Mouse (Mus musculus): ENCODE measurements around the gene Cox4i2. TPM values are rescaled to one million over a fixed set of nuclear protein-coding genes. Genes with fewer than 3 reads are reported as not detected.

Gene Cox4i2
- polyA plus RNA-seq, 1 experiment from 2014 or later = 15.3 TPM

DNA sequence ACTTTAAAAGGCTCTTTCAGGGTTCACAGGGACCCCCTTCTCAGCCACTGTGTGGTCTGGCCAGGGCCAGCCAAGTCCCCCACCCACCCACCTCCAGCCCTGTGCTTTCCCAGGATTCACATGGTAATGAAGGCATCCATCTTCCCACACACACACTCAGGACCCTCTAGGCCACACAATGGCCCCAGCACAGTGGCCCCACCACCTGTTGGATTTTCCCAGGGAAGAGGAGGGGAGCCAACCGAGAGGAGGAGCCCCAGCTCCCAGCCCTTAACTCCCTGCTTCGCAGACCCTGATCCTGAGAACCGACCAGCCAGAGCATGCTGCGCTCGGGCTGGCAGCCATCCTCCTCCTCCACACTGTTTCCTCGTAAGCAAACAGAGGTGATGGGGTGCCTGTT, 35.9 kb upstream of the Cox4i2 start:
- Histone ChIP-seq H3K27ac (ENCODE audit: low read length) (no peak overlapping the region), H3K4me1 (ENCODE audit: control insufficient read depth, insufficient read depth, low read length) (peaks cover 4% of the 10 kb centered on the region; the same call in 1 of the 2 replicates), H3K36me3 (ENCODE audit: control insufficient read depth, insufficient read depth, low read length) (no peaks in the 10 kb centered on the region), H3K27me3 (replicated peaks; ENCODE audit: control insufficient read depth, insufficient read depth, low read length) (no peaks in the 10 kb centered on the region), H3K9me3 (ENCODE audit: control insufficient read depth, low read length) (no peaks in the 10 kb centered on the region), H3K4me3 (ENCODE audit: low read length) (no peak overlapping the region), H3K4me2 (ENCODE audit: low read depth, low read length) (no peak overlapping the region), H3K9ac (ENCODE audit: low read depth, low read length) (no peak overlapping the region)
- 0 out of 2 replicates have a peak, but pooled peaks have one; percentile 14 for ATAC-seq
- WGBS = 33% methylated on average over 6 of the region's 6 CpGs

DNA sequence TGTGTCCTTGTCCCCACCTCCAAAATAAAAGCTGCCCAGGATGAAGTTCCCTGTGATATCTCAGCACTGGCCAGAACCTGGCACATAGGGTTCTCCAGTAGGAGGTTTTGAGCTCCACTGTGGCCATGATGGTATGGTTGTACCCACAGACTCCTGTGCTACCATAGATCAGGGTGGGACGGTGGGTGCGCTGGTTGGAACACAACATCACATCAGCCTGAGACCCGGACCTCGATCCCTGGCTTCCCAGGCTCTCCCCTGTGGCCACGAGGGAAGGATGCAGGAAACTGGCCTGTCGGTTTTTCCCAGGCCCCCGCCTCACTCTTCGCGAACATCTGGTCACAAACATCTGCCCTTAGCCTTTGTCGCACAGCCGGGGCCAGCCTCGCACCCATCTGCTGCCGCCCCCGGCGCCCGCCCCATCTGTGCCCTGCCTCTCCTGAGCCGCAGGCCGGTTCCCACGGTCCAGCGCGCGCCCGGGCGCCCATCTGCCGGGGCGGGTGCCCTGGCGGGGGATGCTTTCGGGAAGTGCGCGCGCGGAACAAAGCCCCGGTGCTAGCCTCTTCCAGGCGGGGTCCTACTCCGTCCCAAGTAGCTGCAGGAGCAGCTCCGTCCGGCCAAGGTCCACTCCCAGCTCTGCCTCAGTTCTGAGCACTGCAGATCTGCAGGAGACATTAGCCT, 30.2 kb upstream of the Cox4i2 start:
- Histone ChIP-seq H3K4me3 (ENCODE audit: low read length) (peak overlapping the region; percentile 40), H3K36me3 (ENCODE audit: control insufficient read depth, insufficient read depth, low read length) (no peaks in the 10 kb centered on the region), H3K27ac (ENCODE audit: low read length) (no peak overlapping the region; the same call in 1 of the 2 replicates), H3K9me3 (ENCODE audit: control insufficient read depth, low read length) (no peaks in the 10 kb centered on the region), H3K4me2 (ENCODE audit: low read depth, low read length) (peak overlapping the region; percentile 73), H3K27me3 (replicated peaks; ENCODE audit: control insufficient read depth, insufficient read depth, low read length) (no peaks in the 10 kb centered on the region), H3K9ac (ENCODE audit: low read depth, low read length) (peak overlapping the region; percentile 72), H3K4me1 (ENCODE audit: control insufficient read depth, insufficient read depth, low read length) (peaks cover 39% of the 10 kb centered on the region)
- peak; percentile 41 for ATAC-seq
- 4% methylated on average over 37 of the region's 37 CpGs for WGBS

DNA sequence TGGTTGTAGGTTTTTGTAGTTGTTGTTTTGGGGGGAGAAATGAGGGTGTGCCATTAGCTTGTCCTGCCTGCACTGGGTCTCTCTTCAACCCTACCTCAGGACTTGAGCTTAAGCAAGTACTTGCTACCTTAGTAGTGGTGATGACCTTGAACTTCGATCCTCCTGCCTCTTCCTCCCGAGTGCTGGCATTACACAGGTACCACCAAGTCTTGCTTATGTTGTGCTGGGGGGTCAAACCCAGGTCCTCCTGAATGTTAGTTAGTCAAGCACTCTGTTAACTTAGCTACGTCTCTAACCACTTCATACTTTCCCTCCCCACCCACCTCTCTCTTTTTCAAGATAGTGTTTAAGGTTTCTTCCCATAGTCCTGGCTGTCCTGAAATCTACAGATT, 29.6 kb upstream of the Cox4i2 start:
- peak overlapping the region; percentile 73 for H3K4me2 ChIP-seq (ENCODE audit: low read depth, low read length)
- H3K27ac ChIP-seq (ENCODE audit: low read length) = no peak overlapping the region
- ATAC-seq = no peak
- no peaks in the 10 kb centered on the region for H3K27me3 ChIP-seq (replicated peaks; ENCODE audit: control insufficient read depth, insufficient read depth, low read length)
- no peaks in the 10 kb centered on the region for H3K9me3 ChIP-seq (ENCODE audit: control insufficient read depth, low read length)
- peaks cover 44% of the 10 kb centered on the region for H3K4me1 ChIP-seq (ENCODE audit: control insufficient read depth, insufficient read depth, low read length)
- 56% methylated on average over 3 of the region's 3 CpGs for WGBS
- H3K4me3 ChIP-seq (ENCODE audit: low read length) = peak overlapping the region; percentile 40
- no peaks in the 10 kb centered on the region for H3K36me3 ChIP-seq (ENCODE audit: control insufficient read depth, insufficient read depth, low read length)
- H3K9ac ChIP-seq (ENCODE audit: low read depth, low read length) = peak overlapping the region; percentile 72

DNA sequence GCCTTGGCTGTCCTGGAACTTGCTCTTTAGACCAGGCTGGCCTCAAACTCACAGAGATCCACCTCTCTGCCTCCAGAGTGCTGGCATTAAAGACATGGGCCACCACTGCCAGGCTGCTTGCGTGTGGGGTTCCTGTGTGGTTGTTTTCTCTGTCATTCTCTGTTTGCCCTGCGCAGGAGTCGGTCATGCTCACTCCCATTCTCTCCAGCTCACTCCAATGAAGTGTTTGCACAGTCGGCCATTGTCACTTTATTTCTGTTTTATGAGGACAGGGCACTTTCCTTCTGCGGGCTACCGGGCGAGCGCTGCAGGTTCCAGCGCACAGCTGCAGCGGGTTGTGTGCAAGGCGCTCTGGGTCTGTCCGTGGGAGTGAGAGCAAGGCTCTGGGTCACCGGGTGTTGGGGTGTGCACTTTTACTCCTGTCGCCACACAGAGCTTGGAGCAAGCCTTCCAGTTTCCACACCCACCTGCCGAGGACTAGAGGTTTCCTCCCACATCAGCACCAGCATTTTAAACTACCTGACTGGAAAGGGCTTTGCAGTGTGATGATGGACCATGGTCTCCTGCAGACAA, 28.7 kb upstream of the Cox4i2 start:
- peaks cover 53% of the 10 kb centered on the region for H3K4me1 ChIP-seq (ENCODE audit: control insufficient read depth, insufficient read depth, low read length)

GRCm38 (mm10) chr2:152726213-152726612, 27.8 kb upstream of the Cox4i2 start:
- Histone ChIP-seq H3K36me3 (ENCODE audit: control insufficient read depth, insufficient read depth, low read length) (no peaks in the 10 kb centered on the region), H3K9ac (ENCODE audit: low read depth, low read length) (no peak overlapping the region), H3K4me1 (ENCODE audit: control insufficient read depth, insufficient read depth, low read length) (peaks cover 54% of the 10 kb centered on the region), H3K4me3 (ENCODE audit: low read length) (no peak overlapping the region), H3K27ac (ENCODE audit: low read length) (no peak overlapping the region), H3K4me2 (ENCODE audit: low read depth, low read length) (no peak overlapping the region), H3K9me3 (ENCODE audit: control insufficient read depth, low read length) (no peaks in the 10 kb centered on the region), H3K27me3 (replicated peaks; ENCODE audit: control insufficient read depth, insufficient read depth, low read length) (no peaks in the 10 kb centered on the region)
- WGBS = 88% methylated on average over 6 of the region's 6 CpGs
- no peak for ATAC-seq

More for the DNA sequence above, 28.7 kb upstream of the Cox4i2 start:
- H3K27ac ChIP-seq (ENCODE audit: low read length) = no peak overlapping the region
- H3K36me3 ChIP-seq (ENCODE audit: control insufficient read depth, insufficient read depth, low read length) = no peaks in the 10 kb centered on the region
- no peak overlapping the region for H3K4me2 ChIP-seq (ENCODE audit: low read depth, low read length)
- H3K27me3 ChIP-seq (replicated peaks; ENCODE audit: control insufficient read depth, insufficient read depth, low read length) = no peaks in the 10 kb centered on the region
- WGBS = 57% methylated on average over 15 of the region's 15 CpGs
- no peak overlapping the region for H3K4me3 ChIP-seq (ENCODE audit: low read length)
- no peak overlapping the region for H3K9ac ChIP-seq (ENCODE audit: low read depth, low read length)
- no peaks in the 10 kb centered on the region for H3K9me3 ChIP-seq (ENCODE audit: control insufficient read depth, low read length)
- no peak for ATAC-seq

DNA sequence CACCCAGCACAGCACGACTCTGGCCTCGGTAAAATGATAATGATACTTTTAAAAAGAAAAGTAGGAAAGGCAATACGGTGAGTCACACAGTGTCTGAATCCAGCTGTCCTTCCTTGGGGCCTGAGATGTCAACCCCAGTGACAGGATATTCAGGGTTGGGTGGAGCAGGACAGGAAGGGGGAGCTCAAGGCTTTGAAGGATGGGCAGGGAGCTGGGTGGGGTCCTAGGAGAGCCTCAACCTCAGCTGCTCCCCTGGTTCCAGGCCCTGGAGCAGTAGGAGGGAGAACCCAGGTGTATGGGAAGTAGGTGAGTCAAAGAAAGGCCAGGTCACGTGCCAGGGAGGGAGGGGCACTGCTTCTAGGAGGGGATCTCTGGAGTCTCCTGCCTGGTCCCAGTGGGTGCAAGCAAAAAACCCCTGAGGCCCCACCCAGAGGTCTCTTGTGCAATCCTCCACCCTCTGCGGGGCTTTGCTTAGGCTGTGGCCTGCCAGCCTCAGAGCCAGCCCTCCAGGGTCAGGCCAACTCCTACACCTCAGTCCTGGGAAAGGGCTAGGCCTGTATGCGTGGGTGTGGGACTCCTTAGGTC, 27.1 kb upstream of the Cox4i2 start:
- 35% methylated on average over 6 of the region's 6 CpGs for WGBS
- H3K27me3 ChIP-seq (replicated peaks; ENCODE audit: control insufficient read depth, insufficient read depth, low read length) = no peaks in the 10 kb centered on the region
- H3K4me1 ChIP-seq (ENCODE audit: control insufficient read depth, insufficient read depth, low read length) = peaks cover 56% of the 10 kb centered on the region
- no peak overlapping the region for H3K4me3 ChIP-seq (ENCODE audit: low read length)
- no peaks in the 10 kb centered on the region for H3K36me3 ChIP-seq (ENCODE audit: control insufficient read depth, insufficient read depth, low read length)
- peak overlapping the region; percentile 46; the same call in 1 of the 2 replicates for H3K9ac ChIP-seq (ENCODE audit: low read depth, low read length)
- peak overlapping the region; percentile 88 for H3K27ac ChIP-seq (ENCODE audit: low read length)
- ATAC-seq = 0 out of 2 replicates have a peak, but pooled peaks have one; percentile 10
- H3K9me3 ChIP-seq (ENCODE audit: control insufficient read depth, low read length) = no peaks in the 10 kb centered on the region
- no peak overlapping the region for H3K4me2 ChIP-seq (ENCODE audit: low read depth, low read length)

- H3K4me2 ChIP-seq (ENCODE audit: low read depth, low read length) = no peak overlapping the region
- H3K27ac ChIP-seq (ENCODE audit: low read length) = peak overlapping the region; percentile 88
- no peak overlapping the region for H3K4me3 ChIP-seq (ENCODE audit: low read length)
- H3K27me3 ChIP-seq (replicated peaks; ENCODE audit: control insufficient read depth, insufficient read depth, low read length) = no peaks in the 10 kb centered on the region
- H3K9ac ChIP-seq (ENCODE audit: low read depth, low read length) = peak overlapping the region; percentile 32
- ATAC-seq = peak; percentile 12; the same call in 1 of the 2 replicates
- H3K4me1 ChIP-seq (ENCODE audit: control insufficient read depth, insufficient read depth, low read length) = peaks cover 59% of the 10 kb centered on the region
- no peaks in the 10 kb centered on the region for H3K36me3 ChIP-seq (ENCODE audit: control insufficient read depth, insufficient read depth, low read length)
- WGBS = 80% methylated on average over 14 of the region's 14 CpGs
- H3K9me3 ChIP-seq (ENCODE audit: control insufficient read depth, low read length) = no peaks in the 10 kb centered on the region
Observed at GRCm38 (mm10) chr2:152727795-152728510, 26.0 kb upstream of the Cox4i2 start.

- Histone ChIP-seq H3K9ac (ENCODE audit: low read depth, low read length) (no peak overlapping the region), H3K9me3 (ENCODE audit: control insufficient read depth, low read length) (no peaks in the 10 kb centered on the region), H3K27me3 (replicated peaks; ENCODE audit: control insufficient read depth, insufficient read depth, low read length) (no peaks in the 10 kb centered on the region), H3K4me2 (ENCODE audit: low read depth, low read length) (no peak overlapping the region), H3K4me1 (ENCODE audit: control insufficient read depth, insufficient read depth, low read length) (peaks cover 63% of the 10 kb centered on the region), H3K36me3 (ENCODE audit: control insufficient read depth, insufficient read depth, low read length) (no peaks in the 10 kb centered on the region), H3K4me3 (ENCODE audit: low read length) (no peak overlapping the region), H3K27ac (ENCODE audit: low read length) (peak overlapping the region; percentile 88)
- WGBS = 49% methylated on average over 7 of the region's 7 CpGs
- ATAC-seq = no peak; the same call in 1 of the 2 replicates
Observed at GRCm38 (mm10) chr2:152728594-152728993, 25.4 kb upstream of the Cox4i2 start.

GRCm38 (mm10) chr2:152729013-152729635, 24.8 kb upstream of the Cox4i2 start:
- WGBS = 30% methylated on average over 8 of the region's 8 CpGs
- H3K4me1 ChIP-seq (ENCODE audit: control insufficient read depth, insufficient read depth, low read length) = peaks cover 62% of the 10 kb centered on the region
- H3K9ac ChIP-seq (ENCODE audit: low read depth, low read length) = peak overlapping the region; percentile 58
- H3K4me2 ChIP-seq (ENCODE audit: low read depth, low read length) = 0 out of 2 replicates have a peak overlapping the region, but pooled peaks have one; percentile 13
- no peaks in the 10 kb centered on the region for H3K36me3 ChIP-seq (ENCODE audit: control insufficient read depth, insufficient read depth, low read length)
- no peaks in the 10 kb centered on the region for H3K27me3 ChIP-seq (replicated peaks; ENCODE audit: control insufficient read depth, insufficient read depth, low read length)
- no peak; the same call in 1 of the 2 replicates for ATAC-seq
- H3K27ac ChIP-seq (ENCODE audit: low read length) = peak overlapping the region; percentile 88
- H3K9me3 ChIP-seq (ENCODE audit: control insufficient read depth, low read length) = no peaks in the 10 kb centered on the region
- H3K4me3 ChIP-seq (ENCODE audit: low read length) = no peak overlapping the region

All from intestine, embryonic 16.5 days (tissue).